Mouse (Mus musculus) forebrain, embryonic 14.5 days (tissue): ENCODE data around the gene Cbfa2t2. TPM values are rescaled to one million over a fixed set of nuclear protein-coding genes. Genes with fewer than 3 reads are reported as not detected.
"Not testable (repeated sequence)": the region's sequence is repeated elsewhere in the genome, so short reads cannot be mapped to it uniquely, and the experiment has no call there.

ENCODE experiments used
- ATAC-seq: fragments of 200-750 bp; cut with Nextera tagmentation; 2 replicates; pipeline ENCODE4 v1.8.0; 2017; ENCODE audit warnings: mild to moderate bottlenecking, moderate library complexity
- DNase-seq: peaks from one replicate; pipeline ENCODE4 v3.0.0-alpha.2; 2015; ENCODE audit warnings: low spot score
- H3K27ac ChIP-seq: fragments of 300-500 bp; sonication (generic); 2 replicates; pipeline ENCODE4 v1.5.1; 2014; ENCODE audit warnings: low read depth, mild to moderate bottlenecking, control low read depth, low read length, moderate library complexity
- H3K27me3 ChIP-seq: fragments of 300-500 bp; sonication (generic); replicated peaks from 2 replicates; pipeline ENCODE4 v1.6.1; 2014; ENCODE audit warnings: low read length, control low read depth, mixed read lengths; ENCODE audit not compliant: control insufficient read depth, insufficient read depth
- H3K36me3 ChIP-seq: fragments of 300-500 bp; sonication (generic); 2 replicates; pipeline ENCODE4 v1.6.1; 2014; ENCODE audit warnings: low read length, control low read depth; ENCODE audit not compliant: control insufficient read depth, insufficient read depth
- H3K4me1 ChIP-seq: fragments of 300-500 bp; sonication (generic); 2 replicates; pipeline ENCODE4 v1.6.1; 2014; ENCODE audit warnings: antibody characterized with exemption, low read length, control low read depth; ENCODE audit not compliant: control insufficient read depth, insufficient read depth
- H3K4me2 ChIP-seq: fragments of 300-500 bp; sonication (generic); 2 replicates; pipeline ENCODE4 v1.6.1; 2014; ENCODE audit warnings: mild to moderate bottlenecking, control low read depth, low read length
- H3K4me3 ChIP-seq: fragments of 300-500 bp; sonication (generic); 2 replicates; pipeline ENCODE4 v1.5.1; 2014; ENCODE audit warnings: low read depth, low read length, control low read depth
- H3K9ac ChIP-seq: fragments of 300-500 bp; sonication (generic); 2 replicates; pipeline ENCODE4 v1.6.1; 2014; ENCODE audit warnings: mild to moderate bottlenecking, low read length, control low read depth, moderate library complexity
- H3K9me3 ChIP-seq: fragments of 300-500 bp; sonication (generic); replicated peaks from 2 replicates; pipeline ENCODE4 v1.6.1; 2016; ENCODE audit warnings: low read length, control low read depth, mixed read lengths; ENCODE audit not compliant: control insufficient read depth
- WGBS: fragments of 180-500 bp; shearing (Covaris S2); extraction: QIAGEN DNeasy Blood & Tissue Kit; methylation state at CpG from one replicate; pipeline ENCODE4 v1.1.7; 2014; 5-methylcytosine and 5-hydroxymethylcytosine counted together
- polyA plus RNA-seq: library from polyadenylated mRNA; unstranded; fragments of >200 nt; fragmentation: Nextera tagmentation; extraction: Ambion mirVana; gene quantifications from 2 replicates; pipeline ENCODE4 v1.2.1, GENCODE M21; 2014

The Cbfa2t2 gene
- polyA plus RNA-seq, 1 experiment from 2014 or later, result 51.9 TPM

GRCm38 (mm10) chr2:154474251-154475061 is 38.2 kb downstream of the Cbfa2t2 start:
- Histone ChIP-seq H3K9me3 (no peaks in the 10 kb centered on the region), H3K27ac (peak overlapping the region; percentile 17; the same call in 1 of the 2 replicates), H3K4me2 (no peak overlapping the region), H3K36me3 (no peaks in the 10 kb centered on the region), H3K27me3 (no peaks in the 10 kb centered on the region), H3K9ac (no peak overlapping the region), H3K4me3 (no peak overlapping the region), H3K4me1 (peaks cover 7% of the 10 kb centered on the region)
- no peak for ATAC-seq
- 58% methylated on average over 1 of the region's 1 CpGs for WGBS
- DNase-seq, result peak; percentile 26

- Histone ChIP-seq H3K4me1 (peaks cover 7% of the 10 kb centered on the region), H3K27ac (no peak overlapping the region), H3K9me3 (no peaks in the 10 kb centered on the region), H3K4me2 (no peak overlapping the region), H3K4me3 (no peak overlapping the region), H3K36me3 (no peaks in the 10 kb centered on the region), H3K27me3 (no peaks in the 10 kb centered on the region), H3K9ac (no peak overlapping the region)
- no peak for DNase-seq
- 84% methylated on average over 1 of the region's 1 CpGs for WGBS
- ATAC-seq, result no peak
Observed at GRCm38 (mm10) chr2:154475062-154475349, 38.7 kb downstream of the Cbfa2t2 start.

- Histone ChIP-seq H3K36me3 (no peaks in the 10 kb centered on the region), H3K9ac (no peak overlapping the region), H3K27ac (no peak overlapping the region), H3K4me2 (no peak overlapping the region), H3K4me3 (no peak overlapping the region), H3K4me1 (peaks cover 10% of the 10 kb centered on the region), H3K27me3 (no peaks in the 10 kb centered on the region), H3K9me3 (no peaks in the 10 kb centered on the region)
- DNase-seq (no peak), ATAC-seq (no peak)
- WGBS, result 89% methylated on average over 7 of the region's 7 CpGs
Observed at GRCm38 (mm10) chr2:154475861-154476260, 39.6 kb downstream of the Cbfa2t2 start.

GRCm38 (mm10) chr2:154477028-154477427 is 40.7 kb downstream of the Cbfa2t2 start:
- Histone ChIP-seq H3K27me3 (no peaks in the 10 kb centered on the region), H3K4me1 (peaks cover 10% of the 10 kb centered on the region), H3K4me3 (no peak overlapping the region), H3K9me3 (no peaks in the 10 kb centered on the region), H3K27ac (peak overlapping the region; percentile 55; the same call in 1 of the 2 replicates), H3K4me2 (no peak overlapping the region), H3K36me3 (no peaks in the 10 kb centered on the region), H3K9ac (no peak overlapping the region)
- ATAC-seq (peak; percentile 81), DNase-seq (peak; percentile 91)
- WGBS, result 17% methylated on average over 3 of the region's 3 CpGs

GRCm38 (mm10) chr2:154491788-154492187 is 55.5 kb downstream of the Cbfa2t2 start:
- H3K4me1 ChIP-seq, result peaks cover 4% of the 10 kb centered on the region; the same call in 1 of the 2 replicates
- DNase-seq (no peak), ATAC-seq (no peak)

GRCm38 (mm10) chr2:154493559-154493958 is 57.3 kb downstream of the Cbfa2t2 start:
- not testable (repeated sequence) for H3K36me3 ChIP-seq, H3K4me2 ChIP-seq, H3K27me3 ChIP-seq, H3K9ac ChIP-seq, DNase-seq, H3K4me3 ChIP-seq, H3K4me1 ChIP-seq, H3K9me3 ChIP-seq, ATAC-seq, H3K27ac ChIP-seq
- 53% methylated on average over 2 of the region's 2 CpGs for WGBS

More at GRCm38 (mm10) chr2:154491788-154492187, 55.5 kb downstream of the Cbfa2t2 start:
- Histone ChIP-seq H3K36me3 (no peaks in the 10 kb centered on the region), H3K27me3 (no peaks in the 10 kb centered on the region), H3K4me3 (no peak overlapping the region), H3K9me3 (no peaks in the 10 kb centered on the region), H3K27ac (no peak overlapping the region), H3K9ac (no peak overlapping the region), H3K4me2 (no peak overlapping the region)

- Histone ChIP-seq H3K27me3 (no peaks in the 10 kb centered on the region), H3K4me3 (no peak overlapping the region), H3K4me2 (no peak overlapping the region), H3K27ac (no peak overlapping the region), H3K4me1 (peaks cover 7% of the 10 kb centered on the region), H3K9me3 (no peaks in the 10 kb centered on the region), H3K36me3 (no peaks in the 10 kb centered on the region), H3K9ac (no peak overlapping the region)
- ATAC-seq, result no peak
- 93% methylated on average over 4 of the region's 4 CpGs for WGBS
- no peak for DNase-seq
Observed at GRCm38 (mm10) chr2:154495021-154495420, 58.7 kb downstream of the Cbfa2t2 start.

- Histone ChIP-seq H3K9me3 (no peaks in the 10 kb centered on the region), H3K36me3 (peaks cover 21% of the 10 kb centered on the region; the same call in 1 of the 2 replicates), H3K4me3 (no peak overlapping the region), H3K27me3 (no peaks in the 10 kb centered on the region), H3K4me2 (no peak overlapping the region), H3K27ac (peak overlapping the region; percentile 1; the same call in 1 of the 2 replicates), H3K9ac (no peak overlapping the region), H3K4me1 (peaks cover 4% of the 10 kb centered on the region; the same call in 1 of the 2 replicates)
- WGBS, result 57% methylated on average over 5 of the region's 5 CpGs
- ATAC-seq (no peak), DNase-seq (no peak)
Observed at GRCm38 (mm10) chr2:154498571-154498970, 62.3 kb downstream of the Cbfa2t2 start.

- WGBS, result 99% methylated on average over 2 of the region's 2 CpGs
Observed at GRCm38 (mm10) chr2:154499717-154500247, 63.5 kb downstream of the Cbfa2t2 start.

More at GRCm38 (mm10) chr2:154499717-154500247, 63.5 kb downstream of the Cbfa2t2 start:
- Histone ChIP-seq H3K36me3 (peaks cover 33% of the 10 kb centered on the region), H3K9me3 (no peaks in the 10 kb centered on the region), H3K27ac (no peak overlapping the region), H3K4me1 (peaks cover 4% of the 10 kb centered on the region; the same call in 1 of the 2 replicates), H3K4me2 (no peak overlapping the region), H3K4me3 (no peak overlapping the region), H3K9ac (no peak overlapping the region), H3K27me3 (no peaks in the 10 kb centered on the region)
- ATAC-seq (no peak), DNase-seq (no peak)
